Mouse (Mus musculus): ENCODE data around the gene Srebf1.

- no peak for TF ChIP-seq POLR2A (IDR thresholded peaks at IDR 0.05; ENCODE audit: extremely low read depth, insufficient read depth, low read length)
- no peak for TF ChIP-seq CTCF (IDR thresholded peaks at IDR 0.05; ENCODE audit: extremely low read depth, insufficient read depth, low read length)
These were observed 61.1 kb downstream of the Srebf1 start for GRCm38 (mm10) chr11:60161146-60161874.

Measured in cortical plate, adult 2 months (tissue).